ENCODE assay signal across 12 mouse cellular contexts in genomic region chr11:71996805-71997204, GRCm38 (mm10). TPM values are rescaled to one million over a fixed set of nuclear protein-coding genes. Genes with fewer than 3 reads are reported as not detected.
DNase-seq lines count a peak whose midpoint lies in the region; ATAC-seq lines count a peak whose summit lies in the region.
"Had no signal": no experiment of that assay in that cellular context is flagged by ENCODE, and none has a peak within 500 bp of the region (broad histone marks: within the 10 kb centered on the region; RNA-seq: fewer than 3 reads in every experiment).

No protein-coding gene starts in this region.

- H3K36me3 ChIP-seq in forebrain, embryonic 13.5 days (ENCODE audit: poor library complexity, severe bottlenecking), result no peaks in the 10 kb centered on the region
- H3K36me3 ChIP-seq in midbrain, embryonic 15.5 days (replicated peaks), result no peaks in the 10 kb centered on the region

- H3K9me3 ChIP-seq in forebrain, embryonic 13.5 days (replicated peaks), result no peaks in the 10 kb centered on the region
- no peaks in the 10 kb centered on the region for H3K9me3 ChIP-seq in midbrain, embryonic 15.5 days

- H3K4me2 ChIP-seq in forebrain, embryonic 13.5 days, result peak overlapping the region; percentile 25
- peak overlapping the region; percentile 43 for H3K4me2 ChIP-seq in midbrain, embryonic 15.5 days

- WGBS in forebrain, embryonic 13.5 days, result 32% methylated on average over 11 of the region's 11 CpGs
- 21% methylated on average over 11 of the region's 11 CpGs for WGBS in midbrain, embryonic 15.5 days

- H3K4me1 ChIP-seq in forebrain, embryonic 13.5 days, result peaks cover 17% of the 10 kb centered on the region
- H3K4me1 ChIP-seq in midbrain, embryonic 15.5 days, result peaks cover 22% of the 10 kb centered on the region

- ATAC-seq in forebrain, embryonic 13.5 days, result no peak
- peak; percentile 69 for ATAC-seq in midbrain, embryonic 15.5 days (replicated peaks)

- H3K9ac ChIP-seq in forebrain, embryonic 13.5 days, result no peak overlapping the region
- no peak overlapping the region for H3K9ac ChIP-seq in midbrain, embryonic 15.5 days

- DNase-seq in embryo, embryonic 10 days (ENCODE audit: low spot score), result peak; percentile 21
- DNase-seq in embryo, embryonic 9.5 days (ENCODE audit: extremely low spot score), result no peak
- DNase-seq in layer of hippocampus, adult 11-12 months (ENCODE audit: low spot score), result peak; percentile 40
- DNase-seq in layer of hippocampus, postnatal 14 days (ENCODE audit: low spot score in 2 of 2), result no peak
- DNase-seq in adrenal gland, postnatal 14 days, result no peak
- DNase-seq in right cerebral cortex, postnatal 4 days, result no peak
- DNase-seq: adrenal gland, postnatal 25 days; cerebellum, postnatal 25 days; layer of hippocampus, adult 9-11 months; liver had no signal

- no peak overlapping the region for H3K4me3 ChIP-seq in forebrain, embryonic 13.5 days
- no peak overlapping the region for H3K4me3 ChIP-seq in midbrain, embryonic 15.5 days

- H3K27me3 ChIP-seq in forebrain, embryonic 13.5 days, result no peaks in the 10 kb centered on the region
- H3K27me3 ChIP-seq in midbrain, embryonic 15.5 days (replicated peaks), result no peaks in the 10 kb centered on the region

- H3K27ac ChIP-seq in forebrain, embryonic 13.5 days, result no peak overlapping the region
- peak overlapping the region; percentile 1; the same call in 1 of the 2 replicates for H3K27ac ChIP-seq in midbrain, embryonic 15.5 days

RNA-seq across cellular contexts. Expression of gene Aipl1, which starts 40.5 kb away (rescaled TPM):
- total RNA-seq in layer of hippocampus, postnatal 14 days (2021), result under 1 TPM in 1 of 2 experiments, not detected in 1; 0.14 TPM
- polyA plus RNA-seq in forebrain, embryonic 13.5 days (2015; fragmentation: Nextera tagmentation; extraction: Ambion mirVana), result 0.23 and 0.31 TPM in 2 replicates
- polyA plus RNA-seq in midbrain, embryonic 15.5 days (2015; fragmentation: Nextera tagmentation; extraction: Ambion mirVana), result 0.45 and 0.49 TPM in 2 replicates
- 0.15 and 0.41 TPM in 2 replicates for total RNA-seq in adrenal gland, postnatal 14 days (2021)

RNA-seq across cellular contexts. Expression of gene Pimreg, which starts 45.0 kb away (rescaled TPM):
- 1 to 10 TPM; 2.4 to 3.0 TPM for total RNA-seq in layer of hippocampus, postnatal 14 days (2021)
- 155 and 171 TPM in 2 replicates for polyA plus RNA-seq in forebrain, embryonic 13.5 days (2015; fragmentation: Nextera tagmentation; extraction: Ambion mirVana)
- 28.3 and 31.9 TPM in 2 replicates for polyA plus RNA-seq in midbrain, embryonic 15.5 days (2015; fragmentation: Nextera tagmentation; extraction: Ambion mirVana)
- total RNA-seq in adrenal gland, postnatal 14 days (2021), result 13.2 and 13.4 TPM in 2 replicates

Comparison
In these comparisons a context has a peak if more than half of its experiments do, and no peak if none do; other contexts are left out.
1. DNase-seq: peak in embryo, embryonic 10 days (single experiment) and layer of hippocampus, adult 11-12 months (single experiment); none in embryo, embryonic 9.5 days (single experiment), layer of hippocampus, postnatal 14 days (0 of 2), adrenal gland, postnatal 14 days (single experiment) and right cerebral cortex, postnatal 4 days (single experiment).